Mouse (Mus musculus): ENCODE measurements at regions not wholly inside any gene's neighbourhood (a gene's known extent, or its start where the extent isn't known, plus 50 kb on each side); places are given as distances from the start of the nearest gene placed in this dataset.

DNA sequence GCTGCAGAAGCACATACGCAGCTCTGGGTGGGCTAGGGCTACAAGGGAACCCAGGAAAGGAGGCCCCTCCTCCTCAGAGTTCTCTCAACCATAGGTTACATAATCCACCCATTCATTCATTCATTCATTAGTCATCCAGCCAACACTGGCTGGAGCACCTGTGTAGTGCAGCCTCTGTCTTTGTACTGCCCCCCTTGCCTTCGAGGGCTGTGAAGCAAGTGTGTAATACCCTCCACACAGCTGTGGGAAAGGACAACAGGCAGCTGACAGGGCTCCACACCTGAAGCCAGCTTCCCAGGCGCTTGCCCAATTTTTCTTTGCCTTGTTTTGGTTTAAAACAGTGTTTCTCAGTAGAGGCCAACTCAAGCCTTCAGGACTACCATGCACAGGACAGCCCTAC lies 285.0 kb upstream of the Runx1 start:
- no peak for ATAC-seq

DNA sequence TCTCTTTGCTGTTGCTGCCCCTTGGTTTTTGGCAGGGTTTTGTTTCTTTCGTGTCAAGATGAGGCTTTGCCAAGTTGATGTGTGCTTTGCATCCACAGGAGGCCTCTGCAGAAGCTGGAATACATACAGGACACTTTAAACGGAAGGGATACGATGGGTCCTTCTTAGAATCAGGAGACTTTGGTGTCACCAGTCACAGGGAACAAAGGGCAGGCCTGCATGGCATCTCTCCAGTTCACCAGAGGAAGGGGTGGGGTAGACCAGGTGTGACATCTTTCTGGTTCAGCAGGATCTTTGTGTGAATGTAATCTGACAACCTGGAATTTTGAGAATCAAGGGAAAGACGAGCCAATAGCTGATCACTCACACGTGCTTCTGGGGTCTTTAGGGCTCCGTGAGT lies 284.5 kb upstream of the Runx1 start:
- no peak for ATAC-seq

DNA sequence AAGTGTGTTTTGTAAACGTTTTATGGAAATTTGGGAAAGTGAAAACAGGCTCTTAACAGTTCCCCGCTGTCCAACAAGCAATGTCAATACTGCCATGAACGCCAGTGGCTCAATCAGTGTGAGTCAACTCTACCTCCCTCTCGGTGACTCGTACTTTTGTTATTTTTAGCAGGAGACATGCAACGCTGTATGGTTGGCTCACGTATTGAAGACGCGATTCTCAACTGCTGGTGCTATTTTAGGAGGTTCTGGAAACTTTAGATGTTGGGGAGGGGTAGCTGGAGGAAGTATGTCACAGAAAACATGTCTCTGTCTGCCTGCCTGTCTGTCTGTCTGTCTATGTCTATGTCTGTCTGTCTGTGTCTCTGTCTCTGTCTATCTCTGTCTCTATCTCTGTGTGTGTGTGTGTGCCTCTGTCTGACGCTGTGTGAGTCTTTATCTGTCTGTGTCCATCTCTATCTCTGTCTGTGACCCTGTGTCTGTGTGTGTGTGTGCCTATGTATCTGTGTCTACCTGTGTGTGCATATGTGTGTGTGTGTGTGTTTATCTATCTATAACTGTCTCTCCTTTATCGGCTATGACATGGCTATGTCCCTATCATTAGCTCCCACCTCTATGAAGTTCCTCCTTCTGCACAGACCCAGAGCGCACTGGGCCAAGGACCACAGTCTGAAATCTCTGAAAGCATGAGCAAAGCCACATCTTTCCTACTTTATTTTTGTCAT lies 283.9 kb upstream of the Runx1 start:
- ATAC-seq = peak; percentile 63

DNA sequence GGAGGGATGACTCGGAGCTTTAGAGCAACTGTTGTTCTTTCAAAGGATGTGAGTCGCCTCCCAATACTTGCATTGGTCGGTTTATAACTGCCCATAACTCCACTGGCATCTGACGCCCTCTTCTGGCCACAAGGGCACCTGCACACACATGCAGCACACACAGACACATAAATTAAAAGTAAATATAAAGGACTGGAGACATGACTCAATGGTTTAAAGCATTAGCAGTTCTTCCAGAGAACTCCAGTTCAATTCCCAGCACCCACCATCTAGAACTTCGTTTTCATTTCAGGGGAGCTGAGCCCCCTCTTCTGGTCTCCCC lies 281.5 kb upstream of the Runx1 start:
- no peak for ATAC-seq

DNA sequence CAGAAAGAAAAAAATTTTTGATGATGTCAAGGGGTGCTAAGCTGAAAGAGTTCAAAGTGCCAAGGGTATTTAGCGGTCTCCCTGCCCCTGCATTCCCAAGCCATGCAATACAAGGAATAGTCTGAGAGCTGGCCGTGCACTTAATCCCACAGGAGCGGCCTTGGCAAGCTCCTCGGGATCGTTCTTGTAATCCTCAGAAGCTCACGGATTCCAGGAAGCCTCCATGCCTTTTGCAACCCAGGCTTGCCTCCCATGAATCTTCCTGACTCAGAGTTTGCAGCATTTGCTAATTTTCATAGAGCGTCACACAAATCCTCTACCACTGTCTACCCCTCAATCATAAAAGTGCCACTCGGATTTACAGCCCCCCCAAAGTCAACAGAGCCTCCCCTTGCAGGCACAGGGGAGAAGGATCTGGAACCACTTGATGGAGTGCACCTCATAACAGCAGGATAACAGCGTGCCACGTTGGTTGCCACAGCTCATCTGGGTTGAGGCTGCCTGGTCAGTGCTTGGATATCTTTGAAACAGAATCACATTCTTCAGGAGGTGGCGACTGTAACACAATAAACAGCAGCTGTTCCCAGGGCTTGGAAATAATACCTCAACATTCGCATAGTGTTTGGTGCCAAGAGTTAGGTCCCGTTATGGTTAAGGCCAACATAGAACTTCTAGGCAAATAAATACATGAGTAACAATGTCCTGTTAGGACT lies 281.0 kb upstream of the Runx1 start:
- ATAC-seq = no peak

DNA sequence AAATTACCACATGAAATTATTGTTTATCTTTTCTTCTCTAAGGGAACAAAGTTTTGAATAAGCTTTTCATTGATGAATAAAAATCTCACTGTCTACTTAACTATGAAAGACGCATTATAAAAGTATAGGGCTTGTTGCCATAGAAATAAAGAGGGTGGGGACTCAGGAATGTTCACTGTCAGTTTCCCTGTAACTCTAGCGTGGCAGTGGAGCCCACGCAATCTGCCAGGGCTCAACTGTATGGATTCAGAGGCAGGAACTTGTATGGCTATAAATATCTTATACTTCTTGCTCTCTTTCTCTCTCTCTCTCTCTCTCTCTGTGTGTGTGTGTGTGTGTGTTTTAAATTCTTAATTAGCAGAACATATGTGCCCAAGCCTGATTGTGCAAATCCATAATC lies 276.2 kb upstream of the Runx1 start:
- no peak for ATAC-seq

DNA sequence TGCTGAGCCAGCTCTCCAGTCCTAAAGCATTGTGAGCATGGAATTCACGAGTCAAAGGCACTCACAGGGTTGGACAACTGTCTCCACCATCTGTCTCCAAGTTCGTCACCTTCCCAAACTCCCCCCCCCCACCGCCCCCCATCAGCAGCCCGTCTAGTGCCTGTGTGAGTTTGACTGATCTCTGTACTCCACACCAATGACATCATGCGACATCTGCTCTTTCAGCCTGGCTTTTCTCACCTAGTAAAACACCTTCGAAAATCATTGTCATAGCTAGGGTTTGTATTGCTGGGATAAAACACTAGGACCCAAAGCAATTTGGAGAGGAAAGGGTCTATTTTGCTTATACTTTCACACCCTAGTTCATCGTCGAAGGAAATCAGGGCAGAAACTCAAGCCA lies 272.1 kb upstream of the Runx1 start:
- no peak for ATAC-seq

DNA sequence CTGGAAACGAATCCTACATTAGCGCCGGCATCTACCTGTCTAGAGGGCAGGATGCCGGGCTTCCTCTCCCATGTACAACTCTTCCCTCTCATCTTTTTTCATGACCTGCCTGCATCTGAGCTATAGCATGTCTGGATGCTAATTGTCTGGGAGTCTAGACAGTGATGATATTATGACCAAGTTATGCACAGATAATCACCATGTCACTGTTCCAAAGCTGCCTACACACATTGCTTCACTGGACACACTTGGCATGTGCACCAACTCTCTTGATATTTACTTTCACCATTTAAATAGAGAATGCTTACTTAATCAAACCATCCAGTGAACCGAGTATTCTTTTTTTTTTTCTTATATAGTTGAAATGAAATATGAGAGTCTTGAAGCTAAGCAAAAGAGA lies 270.2 kb upstream of the Runx1 start:
- no peak for ATAC-seq

DNA sequence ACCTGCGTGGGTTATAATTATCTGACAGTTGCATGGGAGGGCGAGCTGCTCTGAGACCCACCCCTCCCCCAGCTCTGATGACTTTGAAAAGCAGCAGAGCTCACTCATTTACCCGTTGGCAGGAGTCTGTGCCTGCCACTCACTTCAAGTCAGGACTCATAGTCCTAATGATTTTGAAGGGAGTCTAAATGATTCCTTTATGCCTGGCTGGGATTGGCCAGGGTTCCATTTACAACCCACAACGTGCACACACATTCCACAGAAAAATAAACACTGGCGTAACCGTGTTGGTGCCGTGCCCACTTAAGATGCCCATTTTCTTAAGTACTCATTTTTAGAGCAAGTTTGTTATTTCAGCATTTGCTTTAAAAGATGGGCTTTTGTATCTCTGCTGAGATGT lies 266.8 kb upstream of the Runx1 start:
- ATAC-seq = no peak

DNA sequence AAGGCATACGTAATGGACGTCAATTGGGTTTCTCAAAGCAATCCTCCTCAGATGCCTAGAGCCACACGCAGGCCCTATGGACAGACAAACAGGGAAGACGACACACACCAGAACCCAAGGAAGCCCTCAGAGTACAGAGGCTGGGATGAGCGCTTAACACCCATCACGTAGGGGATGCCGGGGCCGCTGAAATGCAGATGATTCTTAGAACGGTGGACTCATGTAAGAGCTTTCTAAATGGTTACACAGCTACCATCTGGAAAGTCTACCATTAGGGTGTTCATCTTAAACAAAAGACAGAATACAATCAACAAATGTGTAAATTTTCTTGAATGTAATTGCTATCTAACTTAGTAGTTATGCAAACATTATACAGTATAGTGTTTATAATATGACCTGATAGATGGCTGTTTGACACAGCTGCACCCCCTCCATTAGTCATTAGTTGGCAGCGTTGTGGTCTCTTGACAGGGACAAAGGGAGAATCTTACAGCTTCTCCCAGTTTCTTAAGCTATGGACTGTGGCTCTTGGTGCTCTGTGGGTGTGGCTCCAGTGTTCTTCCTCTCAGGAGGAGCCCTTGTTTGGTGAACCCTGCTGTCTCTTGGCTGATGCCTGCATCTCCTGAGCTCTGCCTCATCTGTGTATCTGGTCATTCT lies 259.4 kb upstream of the Runx1 start:
- no peak for ATAC-seq

DNA sequence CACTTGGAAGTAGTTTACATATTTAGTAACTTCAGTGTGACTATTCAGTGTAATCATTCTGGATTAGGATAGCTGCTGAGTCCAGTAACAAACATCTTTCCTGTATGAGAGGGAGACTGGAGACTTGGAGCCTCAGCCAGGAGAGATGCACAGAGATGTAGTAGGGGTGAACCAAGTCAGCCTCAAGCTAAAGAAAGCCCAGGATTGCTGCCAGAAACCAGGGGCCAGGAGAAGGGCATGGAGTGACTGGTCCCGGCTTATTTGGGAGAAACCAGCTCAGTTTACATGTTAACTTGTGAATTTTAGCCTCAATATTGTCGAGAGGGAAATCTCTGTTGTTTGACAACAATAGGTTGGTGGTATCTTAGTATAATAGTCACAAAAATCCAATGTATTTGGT lies 257.8 kb upstream of the Runx1 start:
- ATAC-seq = no peak

DNA sequence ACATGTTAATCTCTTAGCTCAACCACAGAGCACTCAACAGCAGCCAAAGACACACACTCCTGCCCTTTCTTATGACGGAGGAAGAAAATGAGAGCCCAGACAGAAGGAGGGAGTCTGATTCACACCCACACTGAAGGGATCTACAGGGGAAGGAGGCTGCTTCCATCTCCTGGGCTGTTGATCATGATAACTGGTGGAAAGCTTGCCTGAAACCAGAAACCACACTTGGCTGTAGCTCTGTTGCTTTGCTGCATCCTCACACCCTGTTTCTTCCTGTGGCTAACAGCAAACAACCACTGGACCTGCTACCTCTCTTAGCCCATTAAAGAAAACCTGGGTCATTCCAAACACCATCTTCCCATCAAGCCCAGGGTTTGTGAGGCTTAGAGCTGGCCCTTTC lies 257.2 kb upstream of the Runx1 start:
- no peak for ATAC-seq

DNA sequence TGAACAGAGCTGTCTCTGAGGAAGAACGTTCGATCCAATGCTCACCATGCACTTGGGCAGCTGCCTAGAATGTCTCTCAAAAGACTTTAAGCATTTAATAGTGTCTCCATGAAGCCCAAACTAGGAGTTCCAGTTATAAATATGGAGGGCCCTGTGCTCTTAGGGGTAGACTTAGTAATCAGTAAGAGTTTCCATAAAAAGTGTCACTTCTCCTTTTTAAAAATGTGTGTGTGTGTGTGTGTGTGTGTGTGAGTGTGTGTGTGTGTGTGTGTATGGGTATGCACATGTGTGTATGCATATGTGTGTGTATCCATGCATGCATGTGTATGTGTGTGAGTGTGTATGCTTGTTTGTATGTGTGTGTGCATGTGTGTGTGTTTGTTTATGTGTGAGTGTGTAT lies 255.6 kb upstream of the Runx1 start:
- ATAC-seq = no peak

DNA sequence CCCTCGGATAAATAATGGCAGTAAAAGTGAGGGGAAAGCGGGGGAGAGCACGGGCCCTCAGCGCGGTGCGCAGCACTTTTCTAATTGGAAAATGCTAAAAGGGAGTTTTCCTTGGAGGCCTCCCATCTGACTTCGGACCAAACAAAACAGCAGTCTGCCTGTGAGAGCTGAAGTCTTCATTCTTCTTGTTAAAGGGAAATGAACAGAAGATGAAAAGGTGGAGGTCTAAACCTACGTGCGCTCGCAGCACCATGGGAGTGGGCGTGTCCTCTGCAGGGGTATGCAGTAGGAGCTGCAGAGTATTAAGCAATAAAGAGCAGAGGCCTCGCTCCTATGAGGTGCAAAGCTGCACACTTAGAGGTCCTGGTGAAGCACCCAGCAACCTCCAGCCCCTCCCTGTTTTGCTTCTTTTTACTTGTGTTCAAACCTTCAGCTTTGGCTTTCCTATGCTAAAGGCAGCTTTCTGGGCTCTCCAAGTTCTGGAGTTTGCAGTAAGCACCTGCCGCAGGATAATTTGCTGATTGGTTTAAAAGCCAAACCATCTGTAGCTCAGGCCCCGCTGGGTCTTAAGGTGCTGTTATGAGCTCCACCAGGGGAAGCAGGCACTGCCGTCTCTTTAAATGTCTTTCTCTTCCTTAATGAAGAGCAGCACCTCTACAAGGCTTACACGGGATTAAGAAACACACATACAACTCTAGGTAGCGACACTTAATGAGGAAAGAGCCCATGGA lies 253.9 kb upstream of the Runx1 start:
- no peak for ATAC-seq

DNA sequence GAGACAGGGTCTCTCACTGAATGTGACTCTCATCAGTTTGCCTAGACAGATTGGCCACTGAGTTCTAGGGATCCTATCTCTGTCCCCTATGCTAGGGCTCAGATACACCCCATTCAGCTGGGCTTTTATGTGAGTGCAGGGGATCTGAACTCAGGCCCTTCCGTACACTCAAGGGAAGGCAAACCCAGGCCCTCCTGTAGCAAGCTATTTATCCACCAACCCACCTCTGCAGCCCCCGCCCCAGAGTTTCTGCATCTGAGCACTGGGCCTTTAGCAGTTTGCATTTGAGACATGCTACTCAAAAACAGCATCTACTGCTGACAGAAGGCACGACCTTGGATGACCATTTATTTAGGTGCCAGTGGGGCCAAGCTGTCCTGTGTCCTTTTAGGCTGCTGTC lies 253.0 kb upstream of the Runx1 start:
- ATAC-seq = no peak

DNA sequence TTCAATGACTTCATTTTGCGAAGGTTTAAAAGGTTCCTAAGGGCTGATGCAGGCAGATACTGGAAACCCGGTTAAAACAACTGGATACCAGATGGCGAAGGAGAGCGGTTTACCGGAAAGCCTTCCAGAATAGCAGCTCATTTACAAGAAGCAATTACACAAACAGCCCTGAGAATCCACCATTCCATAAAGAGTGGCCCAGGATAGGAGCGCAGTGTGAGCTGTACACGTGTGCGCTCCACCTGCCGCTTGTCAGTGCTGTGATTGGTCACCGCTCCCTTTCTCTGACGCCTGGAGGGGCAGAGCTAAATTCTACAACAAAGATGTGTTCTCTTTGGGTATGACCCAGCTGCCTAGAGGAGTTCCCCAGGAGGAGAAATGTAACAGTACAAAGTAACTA lies 249.5 kb upstream of the Runx1 start:
- ATAC-seq = no peak

DNA sequence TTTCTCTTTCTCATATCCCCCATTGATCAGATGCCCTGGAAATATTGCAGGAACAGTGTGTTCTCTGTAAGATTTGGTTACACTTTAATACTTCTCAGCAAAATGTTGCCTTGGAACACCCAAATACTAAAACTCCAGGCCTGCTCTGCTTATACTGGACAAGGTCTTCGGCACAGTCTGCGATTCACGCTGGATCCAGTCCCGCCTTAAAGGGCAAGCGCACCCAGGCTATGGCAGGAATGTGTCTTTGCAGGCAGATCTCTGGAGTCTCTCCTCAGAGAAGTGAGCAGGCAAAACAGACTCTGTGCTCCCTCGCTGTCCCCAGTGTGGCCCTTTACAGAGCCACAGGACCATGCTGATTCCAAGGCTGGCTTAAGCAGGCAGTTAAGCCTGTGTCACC lies 246.2 kb upstream of the Runx1 start:
- ATAC-seq = no peak

DNA sequence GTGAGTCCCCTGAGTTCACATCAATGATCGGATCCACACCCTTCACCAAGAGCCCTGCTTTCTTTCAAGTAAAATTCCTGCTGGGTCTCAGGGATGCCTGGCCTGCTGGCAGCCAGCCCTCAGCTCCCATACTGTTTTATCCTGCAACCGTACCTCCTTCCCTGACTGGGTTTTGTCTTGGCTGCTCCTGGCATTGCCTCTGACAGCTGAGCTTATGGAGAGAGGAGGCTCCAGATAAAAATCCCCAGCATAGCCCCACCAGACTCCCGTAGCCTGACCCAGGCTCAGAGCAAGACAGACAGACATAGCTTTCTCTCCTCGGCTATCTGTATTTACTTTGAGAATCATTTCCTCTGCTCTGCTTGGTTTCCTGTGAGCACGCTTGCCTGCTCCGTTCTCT lies 245.8 kb upstream of the Runx1 start:
- no peak for ATAC-seq

DNA sequence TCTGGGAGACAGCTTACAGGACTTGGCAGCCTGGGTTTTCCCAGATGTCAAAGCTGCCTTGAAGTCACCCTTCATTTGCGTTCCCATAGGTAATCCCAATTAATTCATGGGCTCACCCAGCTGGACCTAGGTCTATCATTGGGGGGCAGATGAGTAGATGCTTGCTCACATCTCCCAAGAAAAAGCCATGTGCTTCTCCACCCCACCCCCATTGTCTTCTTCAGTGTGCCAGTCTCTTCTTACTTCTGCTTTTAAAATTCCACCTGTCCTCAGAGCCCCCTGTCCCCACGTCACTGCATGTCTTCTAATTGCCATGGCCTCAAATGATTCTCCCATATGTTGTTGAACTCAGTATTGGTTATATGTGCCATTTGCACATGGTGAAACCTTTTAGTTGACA lies 240.9 kb upstream of the Runx1 start:
- ATAC-seq = no peak

DNA sequence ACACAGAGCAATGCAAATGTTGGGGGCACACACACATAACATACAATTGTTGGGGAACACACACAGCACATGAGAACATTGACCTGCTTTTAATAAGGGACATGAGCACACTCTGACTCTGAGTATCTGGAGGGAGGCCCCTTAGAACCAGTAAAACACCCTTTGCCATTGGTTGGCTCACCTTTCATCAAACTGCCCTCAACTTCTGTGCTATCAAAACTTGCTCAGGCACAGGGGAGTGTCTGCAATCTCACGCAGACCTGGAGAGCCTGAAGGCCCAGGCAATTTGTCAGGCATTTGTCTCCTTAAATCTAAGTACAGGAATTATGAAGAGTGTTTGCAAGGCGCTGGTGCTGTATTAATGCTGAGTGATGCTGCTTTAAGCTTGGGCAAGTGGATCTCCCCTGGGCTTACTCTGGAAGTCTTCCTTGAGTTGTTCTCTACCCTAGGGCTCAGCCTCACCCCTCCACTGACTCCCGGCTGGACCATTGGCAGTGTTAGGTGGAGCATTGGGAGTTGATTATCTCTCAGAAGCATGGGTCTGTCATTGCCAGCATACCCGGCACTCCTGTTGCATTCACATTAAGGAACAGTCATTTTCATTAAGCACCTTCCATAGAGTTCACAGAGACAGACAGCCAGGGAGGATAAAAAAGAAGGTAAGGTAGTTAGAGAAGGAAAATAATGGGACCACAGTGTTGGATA lies 235.7 kb upstream of the Runx1 start:
- no peak for ATAC-seq

DNA sequence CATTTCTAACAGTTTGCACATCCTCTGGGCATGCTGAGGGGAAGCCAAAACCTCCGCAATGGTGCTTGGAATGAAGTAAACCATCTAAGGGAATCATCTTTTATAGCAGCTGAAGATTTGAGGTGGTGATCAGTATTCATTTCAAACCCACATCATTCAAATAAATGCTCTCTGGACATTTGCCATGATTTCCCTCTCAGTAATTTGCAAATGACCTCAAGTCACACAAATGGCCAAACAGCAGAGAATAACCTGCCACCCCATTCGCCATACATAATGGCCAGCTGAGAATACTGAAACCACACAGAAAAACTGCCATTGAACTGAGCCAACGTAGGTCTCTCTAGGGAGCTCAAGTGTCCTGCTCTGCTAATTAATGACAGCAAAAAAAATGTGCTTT lies 230.3 kb upstream of the Runx1 start:
- ATAC-seq = no peak

DNA sequence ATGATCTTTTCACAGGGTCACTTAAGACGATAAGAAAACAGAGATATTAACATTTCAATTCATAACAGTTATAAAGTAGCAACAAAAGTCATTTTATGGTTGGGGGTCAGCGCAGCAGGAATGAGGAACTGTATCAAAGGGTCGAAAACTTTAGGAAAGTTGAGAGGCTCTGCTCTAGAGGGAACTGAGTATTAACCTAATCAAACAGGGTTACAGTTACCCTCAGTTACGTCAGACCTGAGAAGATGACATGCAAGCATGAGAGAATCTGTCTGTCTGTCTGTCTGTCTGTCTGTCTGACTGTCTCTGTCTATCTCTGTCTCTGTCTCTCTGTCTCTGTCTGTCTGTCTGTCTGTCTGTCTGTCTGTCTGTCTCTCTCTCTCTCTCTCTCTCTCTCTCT lies 229.6 kb upstream of the Runx1 start:
- ATAC-seq = no peak

DNA sequence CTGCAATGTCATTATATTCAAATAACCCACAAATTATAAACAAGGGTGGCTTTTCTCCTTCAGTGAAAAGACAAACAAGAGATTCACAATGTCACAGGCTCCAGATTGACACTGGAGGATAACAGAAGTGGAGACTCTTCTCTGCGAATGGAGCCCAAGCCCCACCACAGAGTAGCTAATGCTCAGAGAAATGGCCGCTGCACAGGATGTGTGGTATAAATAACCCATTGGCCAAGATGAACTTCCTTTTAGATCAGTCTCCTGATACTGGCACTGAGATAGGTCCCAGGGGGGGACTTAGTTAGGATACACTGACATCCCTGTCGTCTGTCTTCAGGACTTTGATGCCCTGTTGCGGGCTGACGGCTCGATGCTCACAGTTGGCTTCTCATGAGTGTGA lies 225.3 kb upstream of the Runx1 start:
- ATAC-seq = no peak

Data from CD4-positive, CD25-positive, alpha-beta regulatory T cell, adult 4 months (primary cell).